Mouse (Mus musculus) heart, adult 18-20 months (tissue): ENCODE results near the gene Cyp4f39. TPM values are rescaled to one million over a fixed set of nuclear protein-coding genes. Genes with fewer than 3 reads are reported as not detected.
"Not testable (repeated sequence)": the region's sequence is repeated elsewhere in the genome, so short reads cannot be mapped to it uniquely, and the experiment has no call there.

Experiments used
- DNase-seq, 2 experiments: peaks; one replicate each; pipeline ENCODE4 v3.0.0; 2021 to 2022; ENCODE audit warnings: mixed read lengths in 1 of 2
- total RNA-seq, 2 experiments: library from RNA; stranded (reverse); gene quantifications; 2 replicates each; pipeline ENCODE4 v1.2.3; 2021

The Cyp4f39 gene
- total RNA-seq, 2 experiments from 2014 or later, result not detected

GRCm38 (mm10) chr17:32528408-32529337 is 76.2 kb downstream of the Cyp4f39 start:
- peak; percentile 89 to 92 for DNase-seq

GRCm38 (mm10) chr17:32532356-32532755 is 79.8 kb downstream of the Cyp4f39 start:
- DNase-seq, result not testable (repeated sequence)

- peak in 1 of 2 experiments; percentile 32 for DNase-seq
Observed at GRCm38 (mm10) chr17:32534068-32534467, 81.5 kb downstream of the Cyp4f39 start.

GRCm38 (mm10) chr17:32536051-32536866 is 83.7 kb downstream of the Cyp4f39 start, which contains the start of gene Cyp4f16:
Cyp4f16 (plus strand) TSS chr17:32536558.
- DNase-seq, result peak; percentile 96 to 99

- DNase-seq, result peak; percentile 33
Observed at GRCm38 (mm10) chr17:32536867-32537250, 84.3 kb downstream of the Cyp4f39 start.

Other genes with a start within 250 kb of the Cyp4f39 start
- gene Brd4, start 168.0 kb upstream of the Cyp4f39 start, total RNA-seq, result 10 to 100 TPM; 43.6 to 55.5 TPM
- 10 to 100 TPM; 40.2 to 44.3 TPM for gene Akap8, start 131.5 kb upstream of the Cyp4f39 start, total RNA-seq
- 10 to 100 TPM; 39.1 to 44.6 TPM for gene Akap8l, start 102.1 kb upstream of the Cyp4f39 start, total RNA-seq
- gene Wiz, start 63.3 kb upstream of the Cyp4f39 start, total RNA-seq, result 10 to 100 TPM; 15.0 to 19.0 TPM
- 1 to 10 TPM in 1 of 2 experiments, under 1 TPM in 1; 0.97 to 4.4 TPM for gene Rasal3, start 49.1 kb upstream of the Cyp4f39 start, total RNA-seq
- gene Pglyrp2, start 28.6 kb upstream of the Cyp4f39 start, total RNA-seq, result 1 to 10 TPM in 1 of 2 experiments, not detected in 1; 1.1 TPM
- 1 to 10 TPM; 4.7 to 5.8 TPM for gene Cyp4f17, start 53.3 kb downstream of the Cyp4f39 start, total RNA-seq
- 1 to 10 TPM; 4.4 to 4.8 TPM for gene Cyp4f16, start 83.8 kb downstream of the Cyp4f39 start, total RNA-seq
- not detected for gene Cyp4f37, start 168.6 kb downstream of the Cyp4f39 start, total RNA-seq
- gene Cyp4f40, start 206.2 kb downstream of the Cyp4f39 start, total RNA-seq, result not detected
- gene Cyp4f15, start 232.9 kb downstream of the Cyp4f39 start, total RNA-seq, result under 1 TPM in 1 of 2 experiments, not detected in 1; 0.31 TPM